Mouse (Mus musculus): ENCODE measurements at regions not wholly inside any gene's neighbourhood (a gene's known extent, or its start where the extent isn't known, plus 50 kb on each side); places are given as distances from the start of the nearest gene placed in this dataset.

DNA sequence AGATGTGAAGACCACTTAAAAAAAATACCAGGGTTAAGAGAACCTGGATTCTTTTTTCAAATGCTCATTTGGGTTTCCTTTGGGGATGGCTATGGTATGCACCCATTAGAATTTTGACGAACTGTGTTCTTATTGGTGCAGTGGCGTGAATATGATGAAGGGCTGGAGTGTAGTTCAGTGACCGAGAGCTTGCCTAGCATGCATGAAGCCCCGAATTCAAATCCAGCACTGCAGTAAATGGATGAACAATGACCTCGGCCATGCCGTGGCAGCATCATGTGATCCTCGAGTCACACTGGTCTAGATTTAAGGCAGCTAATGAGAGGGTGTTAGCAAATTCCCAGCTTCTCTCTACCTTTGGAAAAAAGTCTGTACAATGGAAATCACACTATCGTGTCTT is 286.4 kb upstream of the Ubash3b start:
- Histone ChIP-seq H3K27ac (ENCODE audit: insufficient read depth, low read depth, low read length) (0 out of 2 replicates have a peak overlapping the region, but pooled peaks have one; percentile 13), H3K36me3 (ENCODE audit: control insufficient read depth, insufficient read depth, low read length) (no peaks in the 10 kb centered on the region), H3K27me3 (replicated peaks; ENCODE audit: control insufficient read depth, insufficient read depth, low read length) (no peaks in the 10 kb centered on the region), H3K4me3 (ENCODE audit: insufficient read depth, low read depth, low read length) (no peak overlapping the region), H3K4me1 (ENCODE audit: control insufficient read depth, insufficient read depth, low read length) (no peaks in the 10 kb centered on the region)
- DNase-seq: no peak
- WGBS: 66% methylated on average over 8 of the region's 8 CpGs
- TF ChIP-seq CTCF (conservative IDR thresholded peaks at IDR 0.05; ENCODE audit: insufficient read depth, insufficient read length, low read depth, low read length) (no peak), POLR2A (IDR thresholded peaks at IDR 0.05; ENCODE audit: low read depth, low read length) (no peak)

DNA sequence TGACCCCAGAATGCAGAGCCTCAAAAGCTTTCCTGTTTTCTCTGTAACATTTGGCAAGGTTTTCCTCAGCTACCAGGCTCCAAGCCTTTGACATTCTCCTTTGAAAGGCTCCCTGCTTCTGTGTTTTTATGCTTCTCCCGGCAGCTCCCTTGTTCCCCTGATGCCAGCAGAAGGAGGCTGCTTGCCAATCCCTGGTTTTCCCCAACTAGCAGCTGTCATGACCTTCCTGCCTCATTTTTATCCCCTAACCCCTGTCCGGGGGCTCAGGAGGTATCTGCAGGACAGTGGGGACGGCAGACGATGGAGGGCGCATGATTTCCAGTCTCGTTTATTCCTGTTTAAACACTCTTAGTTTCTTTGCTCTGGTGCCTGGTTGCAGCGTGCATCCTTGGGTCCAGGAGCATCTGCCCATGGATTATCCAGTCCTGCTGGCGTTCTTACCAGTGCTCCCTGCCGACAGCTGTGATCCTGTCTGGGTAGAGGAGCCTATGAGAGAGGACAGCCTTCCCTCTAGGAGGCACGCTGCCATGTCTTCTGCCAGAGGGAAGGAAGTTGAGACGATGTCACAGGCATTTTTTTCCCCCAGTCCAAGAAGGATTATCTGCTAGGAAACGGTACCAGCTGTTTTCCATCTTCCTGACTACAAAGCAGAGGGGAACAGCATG is 285.8 kb upstream of the Ubash3b start:
- peak; percentile 46 for DNase-seq
- H3K36me3 ChIP-seq (ENCODE audit: control insufficient read depth, insufficient read depth, low read length): no peaks in the 10 kb centered on the region
- H3K4me1 ChIP-seq (ENCODE audit: control insufficient read depth, insufficient read depth, low read length): no peaks in the 10 kb centered on the region
- TF ChIP-seq CTCF (conservative IDR thresholded peaks at IDR 0.05; ENCODE audit: insufficient read depth, insufficient read length, low read depth, low read length) (no peak), POLR2A (IDR thresholded peaks at IDR 0.05; ENCODE audit: low read depth, low read length) (no peak)
- 22% methylated on average over 12 of the region's 12 CpGs for WGBS
- H3K4me3 ChIP-seq (ENCODE audit: insufficient read depth, low read depth, low read length): no peak overlapping the region; the same call in 1 of the 2 replicates
- H3K27me3 ChIP-seq (replicated peaks; ENCODE audit: control insufficient read depth, insufficient read depth, low read length): no peaks in the 10 kb centered on the region
- H3K27ac ChIP-seq (ENCODE audit: insufficient read depth, low read depth, low read length): peak overlapping the region; percentile 13; the same call in 1 of the 2 replicates

DNA sequence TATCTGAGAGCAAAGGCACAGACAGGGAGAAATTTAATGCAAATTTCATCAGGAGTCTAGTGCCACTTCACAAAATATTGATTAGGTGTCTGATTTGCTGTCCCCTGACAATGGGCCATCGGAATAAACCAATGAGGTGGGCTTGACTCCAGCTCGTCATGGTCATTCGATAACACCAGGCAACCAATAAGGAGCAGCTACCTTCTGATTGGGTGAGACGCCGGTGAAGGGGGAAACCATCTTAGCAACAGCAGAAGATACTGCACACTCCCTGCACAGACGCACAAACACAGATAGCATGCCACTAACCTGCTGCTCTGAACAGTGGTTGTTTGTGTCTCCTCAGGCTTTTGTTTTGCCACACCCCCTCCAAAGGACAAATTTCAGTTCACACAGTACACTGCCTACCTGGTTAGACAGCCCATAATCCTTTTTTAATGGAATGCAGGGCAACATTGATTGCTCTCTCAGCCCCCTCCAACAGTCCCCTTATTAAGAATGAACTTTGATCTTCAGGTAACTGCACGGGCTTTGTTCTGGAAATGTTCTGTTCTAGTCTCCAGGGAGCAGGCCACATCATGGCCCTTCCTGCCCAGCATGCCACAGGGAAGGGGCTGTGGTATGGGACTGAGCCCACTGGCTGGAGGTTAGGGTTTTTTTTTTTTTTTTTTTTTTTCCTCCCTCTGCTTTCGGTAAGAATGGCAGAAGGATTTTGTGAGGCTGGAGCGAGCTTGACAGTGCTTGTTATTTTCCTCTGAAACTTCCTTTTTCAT is 285.1 kb upstream of the Ubash3b start:
- no peak overlapping the region for H3K4me3 ChIP-seq (ENCODE audit: insufficient read depth, low read depth, low read length)
- no peaks in the 10 kb centered on the region for H3K4me1 ChIP-seq (ENCODE audit: control insufficient read depth, insufficient read depth, low read length)
- H3K27me3 ChIP-seq (replicated peaks; ENCODE audit: control insufficient read depth, insufficient read depth, low read length): no peaks in the 10 kb centered on the region
- H3K36me3 ChIP-seq (ENCODE audit: control insufficient read depth, insufficient read depth, low read length): no peaks in the 10 kb centered on the region
- H3K27ac ChIP-seq (ENCODE audit: insufficient read depth, low read depth, low read length): peak overlapping the region; percentile 13; the same call in 1 of the 2 replicates
- 70% methylated on average over 9 of the region's 9 CpGs for WGBS
- DNase-seq: no peak
- TF ChIP-seq CTCF (conservative IDR thresholded peaks at IDR 0.05; ENCODE audit: insufficient read depth, insufficient read length, low read depth, low read length): no peak
- TF ChIP-seq POLR2A (IDR thresholded peaks at IDR 0.05; ENCODE audit: low read depth, low read length): no peak

DNA sequence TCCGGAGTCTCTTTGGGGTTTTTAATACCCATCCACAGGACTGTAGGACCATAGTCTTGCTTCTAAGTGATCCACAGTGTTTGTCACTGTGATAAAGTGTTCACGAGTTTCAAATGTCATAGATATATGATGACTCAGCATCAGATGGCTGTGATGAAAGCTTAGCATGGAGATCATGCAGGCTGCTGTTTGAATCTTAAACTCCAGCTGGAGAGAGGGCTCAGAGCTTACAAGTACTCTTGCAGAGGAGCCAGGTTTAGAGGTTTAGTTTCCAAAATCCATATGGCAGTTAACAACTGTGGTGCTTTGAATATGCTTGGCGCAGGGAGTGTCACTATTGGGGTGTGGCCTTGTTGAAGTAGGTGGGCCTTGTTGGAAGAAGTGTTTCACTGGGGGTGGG is 280.9 kb upstream of the Ubash3b start:
- Histone ChIP-seq H3K27ac (ENCODE audit: insufficient read depth, low read depth, low read length) (no peak overlapping the region), H3K4me3 (ENCODE audit: insufficient read depth, low read depth, low read length) (no peak overlapping the region), H3K4me1 (ENCODE audit: control insufficient read depth, insufficient read depth, low read length) (no peaks in the 10 kb centered on the region), H3K36me3 (ENCODE audit: control insufficient read depth, insufficient read depth, low read length) (no peaks in the 10 kb centered on the region), H3K27me3 (replicated peaks; ENCODE audit: control insufficient read depth, insufficient read depth, low read length) (no peaks in the 10 kb centered on the region)
- DNase-seq: no peak
- TF ChIP-seq CTCF (conservative IDR thresholded peaks at IDR 0.05; ENCODE audit: insufficient read depth, insufficient read length, low read depth, low read length) (no peak), POLR2A (IDR thresholded peaks at IDR 0.05; ENCODE audit: low read depth, low read length) (no peak)
- WGBS: 91% methylated on average over 3 of the region's 3 CpGs

DNA sequence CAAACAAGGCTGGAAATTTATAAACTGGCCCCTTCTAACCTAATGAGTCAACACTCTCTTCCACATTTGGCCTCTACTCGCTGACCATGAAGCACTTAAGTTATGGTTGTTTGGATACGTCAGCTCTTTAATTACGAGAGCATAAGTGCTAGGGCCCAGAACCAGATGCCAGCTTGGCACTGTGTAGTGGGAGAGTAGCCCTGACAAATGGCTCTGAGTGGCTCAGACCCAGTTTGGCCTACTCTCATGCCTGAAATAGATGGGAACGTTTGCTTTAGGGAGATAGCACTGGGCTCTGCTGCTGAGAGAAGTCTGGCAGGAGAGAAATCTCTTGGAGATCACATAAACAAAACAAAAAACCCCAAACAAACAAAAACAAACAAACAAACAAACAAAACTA is 278.5 kb upstream of the Ubash3b start:
- H3K27ac ChIP-seq (ENCODE audit: insufficient read depth, low read depth, low read length): no peak overlapping the region
- no peaks in the 10 kb centered on the region for H3K4me1 ChIP-seq (ENCODE audit: control insufficient read depth, insufficient read depth, low read length)
- no peaks in the 10 kb centered on the region for H3K36me3 ChIP-seq (ENCODE audit: control insufficient read depth, insufficient read depth, low read length)
- no peak for TF ChIP-seq POLR2A (IDR thresholded peaks at IDR 0.05; ENCODE audit: low read depth, low read length)
- TF ChIP-seq CTCF (conservative IDR thresholded peaks at IDR 0.05; ENCODE audit: insufficient read depth, insufficient read length, low read depth, low read length): no peak
- WGBS: 71% methylated on average over 4 of the region's 4 CpGs
- no peaks in the 10 kb centered on the region for H3K27me3 ChIP-seq (replicated peaks; ENCODE audit: control insufficient read depth, insufficient read depth, low read length)
- no peak for DNase-seq
- H3K4me3 ChIP-seq (ENCODE audit: insufficient read depth, low read depth, low read length): no peak overlapping the region

DNA sequence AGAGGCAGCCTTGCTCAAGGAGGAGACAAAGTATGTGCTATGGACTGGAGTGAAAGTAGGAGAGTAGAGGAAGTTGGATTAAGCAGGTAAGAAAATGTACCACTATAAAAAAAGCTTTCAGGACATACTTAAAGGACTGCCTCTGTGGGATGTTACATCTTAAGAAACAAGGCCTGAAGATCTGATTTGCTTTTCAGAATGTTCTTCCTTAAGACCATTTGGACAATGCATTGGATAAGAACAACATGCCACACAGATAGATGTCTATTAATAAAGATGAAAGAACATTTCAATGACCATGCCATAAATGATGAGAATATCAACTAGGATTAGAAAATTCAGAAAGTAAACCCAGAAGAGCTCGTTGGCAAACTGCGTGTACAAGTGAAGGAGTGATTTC is 276.6 kb upstream of the Ubash3b start:
- no peaks in the 10 kb centered on the region for H3K36me3 ChIP-seq (ENCODE audit: control insufficient read depth, insufficient read depth, low read length)
- 97% methylated on average over 2 of the region's 2 CpGs for WGBS
- H3K4me1 ChIP-seq (ENCODE audit: control insufficient read depth, insufficient read depth, low read length): no peaks in the 10 kb centered on the region
- H3K4me3 ChIP-seq (ENCODE audit: insufficient read depth, low read depth, low read length): no peak overlapping the region
- no peak for DNase-seq
- no peaks in the 10 kb centered on the region for H3K27me3 ChIP-seq (replicated peaks; ENCODE audit: control insufficient read depth, insufficient read depth, low read length)
- no peak overlapping the region for H3K27ac ChIP-seq (ENCODE audit: insufficient read depth, low read depth, low read length)
- no peak for TF ChIP-seq POLR2A (IDR thresholded peaks at IDR 0.05; ENCODE audit: low read depth, low read length)
- TF ChIP-seq CTCF (conservative IDR thresholded peaks at IDR 0.05; ENCODE audit: insufficient read depth, insufficient read length, low read depth, low read length): no peak
